Mouse (Mus musculus): ENCODE results near the gene Tln1. TPM values are rescaled to one million over a fixed set of nuclear protein-coding genes. Genes with fewer than 3 reads are reported as not detected.
A peak's percentile ranks its signal among the peaks of the same experiment; 100 is the strongest.

The Tln1 gene
- polyA plus RNA-seq, 1 experiment from 2014 or later, result 276 TPM

DNA sequence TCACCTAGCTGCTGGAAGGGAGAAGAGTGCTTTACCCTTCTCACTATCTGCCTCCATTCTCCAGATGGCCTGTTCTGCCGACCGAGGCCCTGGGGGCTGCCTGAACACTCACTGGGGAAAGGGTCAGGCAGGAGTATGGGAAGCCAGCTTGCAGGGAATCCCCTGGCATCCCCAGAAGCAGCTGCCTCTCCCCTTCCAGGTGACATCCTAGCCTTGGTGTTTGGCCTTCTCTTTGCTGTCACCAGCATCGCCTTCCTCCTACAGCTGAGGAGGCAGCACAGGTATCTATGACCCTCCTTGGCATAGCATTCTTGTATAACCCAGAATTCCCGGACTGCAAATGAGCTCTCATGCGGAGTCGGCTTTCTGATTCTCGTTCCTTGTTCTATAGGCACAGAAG is 49.8 kb downstream of the Tln1 start:
- WGBS (ENCODE audit: missing documents), result 90% methylated on average over 7 of the region's 7 CpGs

GRCm38 (mm10) chr4:43511675-43512454 is 50.6 kb downstream of the Tln1 start:
- H3K4me3 ChIP-seq (ENCODE audit: inconsistent target), result no peak overlapping the region
- WGBS (ENCODE audit: missing documents), result 93% methylated on average over 19 of the region's 19 CpGs
- no peaks in the 10 kb centered on the region for H3K36me3 ChIP-seq (ENCODE audit: inconsistent target)
- H3K79me2 ChIP-seq (ENCODE audit: inconsistent target), result no peaks in the 10 kb centered on the region
- no peak overlapping the region for H3K27ac ChIP-seq

More for the DNA sequence above, 49.8 kb downstream of the Tln1 start:
- no peak overlapping the region for H3K4me3 ChIP-seq (ENCODE audit: inconsistent target)
- H3K27ac ChIP-seq, result no peak overlapping the region
- H3K79me2 ChIP-seq (ENCODE audit: inconsistent target), result no peaks in the 10 kb centered on the region
- H3K36me3 ChIP-seq (ENCODE audit: inconsistent target), result no peaks in the 10 kb centered on the region

DNA sequence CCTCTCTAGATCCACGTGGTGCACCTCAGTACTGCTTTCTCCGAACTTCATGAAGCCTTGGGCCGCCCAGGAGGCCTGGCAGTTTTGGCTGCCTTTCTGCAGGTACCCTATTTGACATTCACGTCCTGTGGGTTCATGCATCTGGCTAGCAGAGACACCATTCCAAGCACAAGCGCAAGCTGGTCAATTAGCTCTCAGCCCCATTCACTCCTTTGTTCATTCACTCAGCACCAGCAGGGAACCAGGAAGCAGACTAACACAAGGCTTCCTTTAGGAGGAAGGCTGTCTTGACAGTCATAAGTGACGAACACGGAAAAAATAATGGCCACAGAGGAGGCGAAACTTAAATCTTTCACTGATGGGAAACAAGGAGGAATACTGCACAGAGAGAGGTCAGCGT is 53.4 kb downstream of the Tln1 start:
- Histone ChIP-seq H3K79me2 (ENCODE audit: inconsistent target) (no peaks in the 10 kb centered on the region), H3K36me3 (ENCODE audit: inconsistent target) (no peaks in the 10 kb centered on the region), H3K27ac (peak overlapping the region; percentile 64), H3K4me3 (ENCODE audit: inconsistent target) (peak overlapping the region; percentile 62)
- WGBS (ENCODE audit: missing documents), result 1% methylated on average over 9 of the region's 9 CpGs

GRCm38 (mm10) chr4:43508666-43508997 is 53.9 kb downstream of the Tln1 start:
- Histone ChIP-seq H3K4me3 (ENCODE audit: inconsistent target) (peak overlapping the region; percentile 62), H3K79me2 (ENCODE audit: inconsistent target) (no peaks in the 10 kb centered on the region), H3K36me3 (ENCODE audit: inconsistent target) (no peaks in the 10 kb centered on the region), H3K27ac (peak overlapping the region; percentile 64)
- WGBS (ENCODE audit: missing documents), result 1% methylated on average over 13 of the region's 13 CpGs

- 5% methylated on average over 19 of the region's 22 CpGs for WGBS (ENCODE audit: missing documents)
- H3K27ac ChIP-seq, result peak overlapping the region; percentile 64
- H3K4me3 ChIP-seq (ENCODE audit: inconsistent target), result peak overlapping the region; percentile 62
These were observed 54.4 kb downstream of the Tln1 start for GRCm38 (mm10) chr4:43507938-43508665.

GRCm38 (mm10) chr4:43506536-43507185 is 55.8 kb downstream of the Tln1 start, which contains the start of gene Car9:
TSS of gene Car9 (plus strand) at chr4:43506966.
- peak within 1 kb of the TSS; percentile 62; the same call in 1 of the 2 replicates for H3K4me3 ChIP-seq (ENCODE audit: inconsistent target)

More at GRCm38 (mm10) chr4:43507938-43508665, 54.4 kb downstream of the Tln1 start:
- Histone ChIP-seq H3K36me3 (ENCODE audit: inconsistent target) (no peaks in the 10 kb centered on the region), H3K79me2 (ENCODE audit: inconsistent target) (no peaks in the 10 kb centered on the region)

GRCm38 (mm10) chr4:43506074-43506473 is 56.4 kb downstream of the Tln1 start:
- Histone ChIP-seq H3K36me3 (ENCODE audit: inconsistent target) (no peaks in the 10 kb centered on the region), H3K4me3 (ENCODE audit: inconsistent target) (no peak overlapping the region), H3K27ac (no peak overlapping the region), H3K79me2 (ENCODE audit: inconsistent target) (no peaks in the 10 kb centered on the region)
- 89% methylated on average over 8 of the region's 8 CpGs for WGBS (ENCODE audit: missing documents)

More at GRCm38 (mm10) chr4:43506536-43507185, 55.8 kb downstream of the Tln1 start, which contains the start of gene Car9:
- WGBS (ENCODE audit: missing documents), result 78% methylated on average over 9 of the region's 9 CpGs
- Histone ChIP-seq H3K27ac (no peak within 1 kb of the TSS), H3K79me2 (ENCODE audit: inconsistent target) (no peaks in the 10 kb centered on the region), H3K36me3 (ENCODE audit: inconsistent target) (no peaks in the 10 kb centered on the region)

DNA sequence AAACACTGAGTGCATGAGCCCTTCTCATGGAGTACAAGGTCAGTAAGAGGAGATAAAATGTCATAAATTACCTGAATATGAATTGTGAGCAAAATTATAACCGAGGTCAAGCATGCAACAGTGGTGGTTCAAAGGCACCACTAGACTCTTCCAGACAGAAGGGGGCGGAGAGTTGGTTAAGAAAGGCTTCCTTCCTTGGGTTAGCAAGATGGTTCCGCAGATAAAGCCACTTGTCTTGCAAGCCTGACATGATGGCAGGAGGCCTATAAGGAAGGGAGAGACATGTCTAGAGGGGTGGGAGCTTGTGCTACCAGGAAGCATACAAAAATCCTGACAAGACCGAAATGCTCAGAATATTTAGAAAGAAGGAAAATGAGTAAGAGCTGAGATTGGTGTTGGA is 58.2 kb downstream of the Tln1 start:
- Histone ChIP-seq H3K4me3 (ENCODE audit: inconsistent target) (no peak overlapping the region), H3K79me2 (ENCODE audit: inconsistent target) (no peaks in the 10 kb centered on the region), H3K36me3 (ENCODE audit: inconsistent target) (no peaks in the 10 kb centered on the region), H3K27ac (no peak overlapping the region)
- WGBS (ENCODE audit: missing documents), result 25% methylated on average over 4 of the region's 4 CpGs

- Histone ChIP-seq H3K36me3 (ENCODE audit: inconsistent target) (no peaks in the 10 kb centered on the region), H3K27ac (no peak overlapping the region), H3K4me3 (ENCODE audit: inconsistent target) (no peak overlapping the region), H3K79me2 (ENCODE audit: inconsistent target) (no peaks in the 10 kb centered on the region)
- WGBS (ENCODE audit: missing documents), result 89% methylated on average over 6 of the region's 6 CpGs
These were observed 59.0 kb downstream of the Tln1 start for GRCm38 (mm10) chr4:43503506-43503905.

DNA sequence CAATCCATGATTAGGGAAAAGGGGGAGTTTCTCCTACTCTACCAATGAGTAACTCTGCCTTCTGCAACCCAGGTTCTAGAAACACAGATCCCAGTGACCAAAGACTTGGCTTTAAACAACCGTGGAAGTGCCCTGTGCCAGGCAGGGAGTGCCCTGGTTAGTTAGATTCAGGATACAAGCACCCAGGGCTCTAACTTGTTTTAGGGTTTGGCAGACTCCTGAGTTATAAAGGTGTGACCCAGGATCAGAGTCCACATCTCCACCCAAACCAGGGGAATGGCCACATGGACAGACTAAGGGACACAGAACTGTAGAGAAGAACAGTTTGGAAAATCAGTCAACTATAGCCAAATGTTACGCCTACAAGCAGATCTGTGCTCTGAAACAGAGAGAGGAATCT is 59.5 kb downstream of the Tln1 start:
- H3K27ac ChIP-seq, result no peak overlapping the region

DNA sequence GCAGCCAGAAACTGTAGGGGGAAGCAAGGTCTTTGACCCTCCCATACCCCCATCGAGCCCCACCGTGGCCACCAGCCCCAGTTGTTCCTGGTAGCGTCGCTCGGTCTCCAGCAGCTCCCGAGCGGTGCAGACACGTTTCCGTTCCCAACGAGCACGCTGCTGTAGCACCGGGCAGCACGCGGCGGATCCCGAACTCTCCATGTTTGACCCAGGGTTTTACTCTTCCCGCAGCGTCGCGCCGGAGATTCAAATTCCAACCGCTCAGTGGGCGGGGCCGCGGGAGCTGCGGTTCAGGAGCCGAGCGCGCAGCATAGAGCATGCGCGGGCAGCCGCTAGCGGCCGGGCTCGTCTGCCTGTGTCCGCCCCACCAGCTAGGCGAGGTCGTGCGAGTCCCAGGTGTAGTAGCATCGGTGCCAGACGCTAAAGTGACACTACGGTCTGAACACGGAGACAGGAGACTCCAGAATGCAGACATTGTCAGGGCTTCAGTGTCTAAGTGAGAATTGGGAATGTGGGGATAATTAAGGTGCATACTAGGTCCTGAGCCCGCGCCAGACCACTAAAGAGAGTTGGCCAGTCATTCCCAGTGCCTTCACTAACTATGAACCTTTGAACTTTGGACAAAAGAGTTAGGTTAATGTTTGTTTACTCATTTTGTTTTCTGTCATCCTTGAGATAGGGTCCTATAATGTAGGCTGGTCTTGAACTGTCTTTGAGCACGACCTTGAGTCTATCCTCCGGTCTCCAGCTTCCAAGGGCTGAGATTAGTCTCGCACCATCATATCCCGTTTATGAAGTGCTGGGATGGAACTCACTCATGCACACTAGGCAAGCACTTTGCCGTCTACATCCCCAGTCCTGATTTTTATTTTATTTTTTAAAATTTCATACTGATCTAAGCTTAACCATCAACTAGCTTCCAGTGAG is 62.8 kb downstream of the Tln1 start, which contains the start of gene Arhgef39:
Gene Arhgef39, minus strand, starts transcription at position 289 of the 927 bp plus-strand sequence.
- H3K36me3 ChIP-seq (ENCODE audit: inconsistent target), result no peaks in the 10 kb centered on the region
- H3K4me3 ChIP-seq (ENCODE audit: inconsistent target), result peak within 1 kb of the TSS; percentile 49
- no peaks in the 10 kb centered on the region for H3K79me2 ChIP-seq (ENCODE audit: inconsistent target)
- 8% methylated on average over 46 of the region's 50 CpGs for WGBS (ENCODE audit: missing documents)
- peak within 1 kb of the TSS; percentile 52 for H3K27ac ChIP-seq

More for the DNA sequence above, 59.5 kb downstream of the Tln1 start:
- WGBS (ENCODE audit: missing documents), result 100% methylated on average over 2 of the region's 2 CpGs
- Histone ChIP-seq H3K4me3 (ENCODE audit: inconsistent target) (no peak overlapping the region), H3K79me2 (ENCODE audit: inconsistent target) (no peaks in the 10 kb centered on the region), H3K36me3 (ENCODE audit: inconsistent target) (no peaks in the 10 kb centered on the region)

GRCm38 (mm10) chr4:43498983-43499382 is 63.5 kb downstream of the Tln1 start:
- Histone ChIP-seq H3K4me3 (ENCODE audit: inconsistent target) (peak overlapping the region; percentile 49), H3K79me2 (ENCODE audit: inconsistent target) (no peaks in the 10 kb centered on the region), H3K36me3 (ENCODE audit: inconsistent target) (no peaks in the 10 kb centered on the region), H3K27ac (peak overlapping the region; percentile 52)
- 5% methylated on average over 8 of the region's 8 CpGs for WGBS (ENCODE audit: missing documents)

GRCm38 (mm10) chr4:43497946-43498345 is 64.5 kb downstream of the Tln1 start:
- Histone ChIP-seq H3K27ac (no peak overlapping the region), H3K36me3 (ENCODE audit: inconsistent target) (no peaks in the 10 kb centered on the region), H3K79me2 (ENCODE audit: inconsistent target) (no peaks in the 10 kb centered on the region), H3K4me3 (ENCODE audit: inconsistent target) (peak overlapping the region; percentile 49; the same call in 1 of the 2 replicates)
- 78% methylated on average over 4 of the region's 4 CpGs for WGBS (ENCODE audit: missing documents)

- Histone ChIP-seq H3K27ac (no peak overlapping the region), H3K4me3 (ENCODE audit: inconsistent target) (no peak overlapping the region), H3K36me3 (ENCODE audit: inconsistent target) (no peaks in the 10 kb centered on the region), H3K79me2 (ENCODE audit: inconsistent target) (no peaks in the 10 kb centered on the region)
- WGBS (ENCODE audit: missing documents), result 95% methylated on average over 8 of the region's 8 CpGs
These were observed 65.1 kb downstream of the Tln1 start for GRCm38 (mm10) chr4:43497405-43497804.

All from macrophage (primary cell).